Mouse (Mus musculus) stomach, embryonic 15.5 days (tissue): ENCODE data around the gene Fcgr3. TPM values are rescaled to one million over a fixed set of nuclear protein-coding genes. Genes with fewer than 3 reads are reported as not detected.
"Not testable (repeated sequence)": the region's sequence is repeated elsewhere in the genome, so short reads cannot be mapped to it uniquely, and the experiment has no call there.

Experiments
- ATAC-seq: fragments of 200-750 bp; cut with Nextera tagmentation; 2 replicates; pipeline ENCODE4 v1.8.0; 2017; ENCODE audit warnings: low read depth, moderate number of reproducible peaks, moderate TSS enrichment; ENCODE audit not compliant: insufficient read depth, low FRiP score
- H3K27ac ChIP-seq: fragments of 300-500 bp; sonication (generic); 2 replicates; pipeline ENCODE4 v1.5.1; 2015; ENCODE audit warnings: mild to moderate bottlenecking, inconsistent platforms
- H3K27me3 ChIP-seq: fragments of 300-500 bp; sonication (generic); replicated peaks from 2 replicates; pipeline ENCODE4 v1.6.1; 2015; ENCODE audit warnings: inconsistent platforms
- H3K36me3 ChIP-seq: fragments of 300-500 bp; sonication (generic); 2 replicates; pipeline ENCODE4 v1.6.1; 2015; ENCODE audit warnings: inconsistent platforms
- H3K4me1 ChIP-seq: fragments of 300-500 bp; sonication (generic); 2 replicates; pipeline ENCODE4 v1.6.1; 2015; ENCODE audit warnings: inconsistent platforms
- H3K4me2 ChIP-seq: fragments of 300-500 bp; sonication (generic); 2 replicates; pipeline ENCODE4 v1.6.1; 2015; ENCODE audit warnings: mild to moderate bottlenecking, inconsistent platforms
- H3K4me3 ChIP-seq: fragments of 300-500 bp; sonication (generic); replicated peaks from 2 replicates; pipeline ENCODE4 v1.5.1; 2015; ENCODE audit warnings: inconsistent platforms
- H3K9ac ChIP-seq: fragments of 300-500 bp; sonication (generic); 2 replicates; pipeline ENCODE4 v1.6.1; 2015; ENCODE audit warnings: inconsistent platforms
- H3K9me3 ChIP-seq: fragments of 300-500 bp; sonication (generic); 2 replicates; pipeline ENCODE4 v1.6.1; 2016; ENCODE audit warnings: inconsistent platforms
- WGBS: fragments of 180-500 bp; shearing (Covaris S2); methylation state at CpG from one replicate; pipeline ENCODE4 v1.1.7; 2015; 5-methylcytosine and 5-hydroxymethylcytosine counted together
- polyA plus RNA-seq: library from polyadenylated mRNA; unstranded; fragments of >200 nt; fragmentation: Nextera tagmentation; extraction: Ambion mirVana; gene quantifications from 2 replicates; pipeline ENCODE4 v1.2.1, GENCODE M21; 2015

The Fcgr3 gene
- polyA plus RNA-seq, 1 experiment from 2014 or later: 18.7 TPM

DNA sequence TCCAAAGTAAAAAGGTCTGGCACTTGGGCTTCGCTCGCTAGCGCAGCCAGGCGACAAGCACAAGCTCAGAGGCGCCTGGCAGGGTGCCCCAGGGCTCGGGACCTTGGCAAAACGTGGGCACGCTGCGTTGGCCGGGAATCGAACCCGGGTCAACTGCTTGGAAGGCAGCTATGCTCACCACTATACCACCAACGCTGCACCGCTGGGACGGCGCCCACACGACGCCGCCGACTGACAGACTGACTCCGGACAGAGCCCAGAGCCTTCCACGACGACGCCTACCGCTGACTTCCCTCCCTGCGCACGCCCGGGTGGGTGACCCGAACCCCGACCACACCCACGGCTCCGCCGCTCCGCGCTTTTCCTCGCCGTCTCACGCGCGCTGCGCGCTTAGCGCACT lies 15.1 kb upstream of the Fcgr3 start:
- not testable (repeated sequence) for H3K27ac ChIP-seq, H3K36me3 ChIP-seq, H3K9ac ChIP-seq, H3K4me3 ChIP-seq, H3K4me2 ChIP-seq, H3K9me3 ChIP-seq, H3K4me1 ChIP-seq, H3K27me3 ChIP-seq
- no CpG with 5 or more reads among the region's 43 CpGs for WGBS
- peak; percentile 38 for ATAC-seq

- not testable (repeated sequence) for H3K4me1 ChIP-seq, H3K27ac ChIP-seq, H3K9me3 ChIP-seq, H3K36me3 ChIP-seq, H3K4me3 ChIP-seq, H3K4me2 ChIP-seq, H3K9ac ChIP-seq
- WGBS: 0% methylated on average over 1 of the region's 35 CpGs
- ATAC-seq: peak; percentile 66
- peaks cover 10% of the 10 kb centered on the region for H3K27me3 ChIP-seq
Observed at GRCm38 (mm10) chr1:171079345-171079744, 14.6 kb upstream of the Fcgr3 start.

- WGBS: 22% methylated on average over 12 of the region's 12 CpGs
- peak overlapping the region; percentile 42; the same call in 1 of the 2 replicates for H3K4me2 ChIP-seq
- H3K9me3 ChIP-seq, H3K27ac ChIP-seq, H3K4me1 ChIP-seq, H3K36me3 ChIP-seq, H3K9ac ChIP-seq, ATAC-seq: not testable (repeated sequence)
- peaks cover 16% of the 10 kb centered on the region for H3K27me3 ChIP-seq
- 0 out of 2 replicates have a peak overlapping the region, but pooled peaks have one; percentile 18 for H3K4me3 ChIP-seq
Observed at GRCm38 (mm10) chr1:171078419-171078818, 13.7 kb upstream of the Fcgr3 start.

GRCm38 (mm10) chr1:171077955-171078354 lies 13.2 kb upstream of the Fcgr3 start:
- H3K27me3 ChIP-seq: peaks cover 16% of the 10 kb centered on the region
- H3K4me1 ChIP-seq, H3K9me3 ChIP-seq, H3K9ac ChIP-seq, H3K36me3 ChIP-seq, H3K27ac ChIP-seq: not testable (repeated sequence)
- peak overlapping the region; percentile 21; the same call in 1 of the 2 replicates for H3K4me3 ChIP-seq
- 3% methylated on average over 19 of the region's 27 CpGs for WGBS
- peak overlapping the region; percentile 42 for H3K4me2 ChIP-seq
- peak; percentile 6; the same call in 1 of the 2 replicates for ATAC-seq

- H3K4me1 ChIP-seq, H3K9me3 ChIP-seq, H3K9ac ChIP-seq, H3K36me3 ChIP-seq, H3K4me3 ChIP-seq, ATAC-seq, H3K27ac ChIP-seq, H3K4me2 ChIP-seq: not testable (repeated sequence)
- 37% methylated on average over 5 of the region's 5 CpGs for WGBS
- peaks cover 16% of the 10 kb centered on the region for H3K27me3 ChIP-seq
Observed at GRCm38 (mm10) chr1:171077192-171077591, 12.5 kb upstream of the Fcgr3 start.

GRCm38 (mm10) chr1:171076176-171076575 lies 11.4 kb upstream of the Fcgr3 start:
- not testable (repeated sequence) for H3K4me2 ChIP-seq, H3K4me3 ChIP-seq, ATAC-seq, H3K4me1 ChIP-seq, H3K9me3 ChIP-seq, H3K9ac ChIP-seq, H3K36me3 ChIP-seq, H3K27ac ChIP-seq
- 79% methylated on average over 5 of the region's 5 CpGs for WGBS
- peaks cover 11% of the 10 kb centered on the region for H3K27me3 ChIP-seq

GRCm38 (mm10) chr1:171074283-171074682 lies 9.5 kb upstream of the Fcgr3 start:
- 19% methylated on average over 7 of the region's 10 CpGs for WGBS
- H3K4me3 ChIP-seq, H3K4me2 ChIP-seq, H3K9ac ChIP-seq, H3K9me3 ChIP-seq, H3K4me1 ChIP-seq, H3K27ac ChIP-seq, H3K36me3 ChIP-seq: not testable (repeated sequence)
- ATAC-seq: peak; percentile 61
- H3K27me3 ChIP-seq: peaks cover 20% of the 10 kb centered on the region

DNA sequence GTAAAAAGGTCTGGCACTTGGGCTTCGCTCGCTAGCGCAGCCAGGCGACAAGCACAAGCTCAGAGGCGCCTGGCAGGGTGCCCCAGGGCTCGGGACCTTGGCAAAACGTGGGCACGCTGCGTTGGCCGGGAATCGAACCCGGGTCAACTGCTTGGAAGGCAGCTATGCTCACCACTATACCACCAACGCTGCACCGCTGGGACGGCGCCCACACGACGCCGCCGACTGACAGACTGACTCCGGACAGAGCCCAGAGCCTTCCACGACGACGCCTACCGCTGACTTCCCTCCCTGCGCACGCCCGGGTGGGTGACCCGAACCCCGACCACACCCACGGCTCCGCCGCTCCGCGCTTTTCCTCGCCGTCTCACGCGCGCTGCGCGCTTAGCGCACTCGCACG lies 7.5 kb upstream of the Fcgr3 start:
- H3K27me3 ChIP-seq: peaks cover 21% of the 10 kb centered on the region
- ATAC-seq: peak; percentile 45
- H3K9ac ChIP-seq, H3K4me3 ChIP-seq, H3K4me1 ChIP-seq, H3K36me3 ChIP-seq, H3K4me2 ChIP-seq, H3K9me3 ChIP-seq, H3K27ac ChIP-seq: not testable (repeated sequence)
- WGBS: no CpG with 5 or more reads among the region's 45 CpGs

DNA sequence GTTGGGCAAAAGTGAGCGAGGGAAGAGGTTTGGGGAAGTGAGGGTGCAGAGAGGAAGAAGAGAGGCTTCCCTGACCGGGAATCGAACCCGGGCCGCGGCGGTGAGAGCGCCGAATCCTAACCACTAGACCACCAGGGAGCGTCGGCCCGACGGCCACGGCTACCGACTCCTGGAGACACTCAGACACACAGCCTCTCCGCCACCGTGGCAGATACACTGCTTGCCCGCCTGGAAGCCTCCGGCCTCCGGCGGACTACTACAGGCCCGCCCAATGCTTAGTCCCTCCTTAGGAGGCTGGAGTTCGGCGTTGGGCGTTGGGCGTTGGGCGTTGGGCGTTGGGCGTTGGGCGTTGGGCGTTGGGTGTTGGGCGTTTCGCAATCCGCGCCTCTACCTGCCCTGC lies 7.0 kb upstream of the Fcgr3 start:
- ATAC-seq: peak; percentile 65
- peaks cover 20% of the 10 kb centered on the region for H3K27me3 ChIP-seq
- H3K4me2 ChIP-seq, H3K4me1 ChIP-seq, H3K27ac ChIP-seq, H3K9ac ChIP-seq, H3K9me3 ChIP-seq, H3K36me3 ChIP-seq, H3K4me3 ChIP-seq: not testable (repeated sequence)
- WGBS: 0% methylated on average over 1 of the region's 35 CpGs

GRCm38 (mm10) chr1:171070879-171071278 lies 6.1 kb upstream of the Fcgr3 start:
- Histone ChIP-seq H3K4me2 (0 out of 2 replicates have a peak overlapping the region, but pooled peaks have one; percentile 23), H3K27me3 (peaks cover 24% of the 10 kb centered on the region)
- H3K9ac ChIP-seq, H3K36me3 ChIP-seq, H3K9me3 ChIP-seq, H3K4me1 ChIP-seq, ATAC-seq, H3K4me3 ChIP-seq, H3K27ac ChIP-seq: not testable (repeated sequence)
- WGBS: 22% methylated on average over 16 of the region's 16 CpGs

GRCm38 (mm10) chr1:171069508-171069907 lies 4.8 kb upstream of the Fcgr3 start:
- H3K4me3 ChIP-seq, H3K36me3 ChIP-seq, H3K27ac ChIP-seq, ATAC-seq, H3K9ac ChIP-seq, H3K4me2 ChIP-seq, H3K4me1 ChIP-seq, H3K9me3 ChIP-seq: not testable (repeated sequence)
- peaks cover 29% of the 10 kb centered on the region for H3K27me3 ChIP-seq
- 60% methylated on average over 3 of the region's 3 CpGs for WGBS

- H3K27ac ChIP-seq, H3K9me3 ChIP-seq, H3K36me3 ChIP-seq, ATAC-seq, H3K4me3 ChIP-seq, H3K4me2 ChIP-seq, H3K9ac ChIP-seq, H3K4me1 ChIP-seq: not testable (repeated sequence)
- H3K27me3 ChIP-seq: peaks cover 29% of the 10 kb centered on the region
- 49% methylated on average over 5 of the region's 5 CpGs for WGBS
Observed at GRCm38 (mm10) chr1:171067928-171068327, 3.2 kb upstream of the Fcgr3 start.

DNA sequence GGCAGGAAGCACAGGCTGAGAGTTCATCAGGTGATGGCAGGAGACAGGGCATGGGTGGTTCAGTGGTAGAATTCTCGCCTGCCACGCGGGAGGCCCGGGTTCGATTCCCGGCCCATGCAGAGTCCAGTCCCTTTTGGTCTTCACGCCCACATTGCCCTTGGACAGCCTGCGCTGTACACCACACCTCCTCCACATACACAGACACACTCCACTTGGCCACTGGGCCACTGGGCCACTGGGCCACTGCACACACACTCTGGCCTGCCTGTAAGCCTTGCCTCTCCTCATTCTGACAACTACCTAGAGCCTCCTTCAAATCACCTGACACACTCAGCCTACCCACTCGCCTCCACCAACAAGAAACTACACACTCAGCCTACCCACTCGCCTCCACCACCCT lies 1.8 kb upstream of the Fcgr3 start:
- H3K27ac ChIP-seq, H3K36me3 ChIP-seq, H3K9ac ChIP-seq, H3K9me3 ChIP-seq, H3K4me1 ChIP-seq, H3K4me3 ChIP-seq, H3K4me2 ChIP-seq: not testable (repeated sequence)
- peak; percentile 49 for ATAC-seq
- 16% methylated on average over 4 of the region's 10 CpGs for WGBS
- H3K27me3 ChIP-seq: peaks cover 29% of the 10 kb centered on the region
